Mouse (Mus musculus): Measurements from ENCODE around the gene Rfpl4. TPM values are rescaled to one million over a fixed set of nuclear protein-coding genes. Genes with fewer than 3 reads are reported as not detected.

The Rfpl4 gene
- polyA plus RNA-seq, 1 experiment from 2014 or later: not detected

DNA sequence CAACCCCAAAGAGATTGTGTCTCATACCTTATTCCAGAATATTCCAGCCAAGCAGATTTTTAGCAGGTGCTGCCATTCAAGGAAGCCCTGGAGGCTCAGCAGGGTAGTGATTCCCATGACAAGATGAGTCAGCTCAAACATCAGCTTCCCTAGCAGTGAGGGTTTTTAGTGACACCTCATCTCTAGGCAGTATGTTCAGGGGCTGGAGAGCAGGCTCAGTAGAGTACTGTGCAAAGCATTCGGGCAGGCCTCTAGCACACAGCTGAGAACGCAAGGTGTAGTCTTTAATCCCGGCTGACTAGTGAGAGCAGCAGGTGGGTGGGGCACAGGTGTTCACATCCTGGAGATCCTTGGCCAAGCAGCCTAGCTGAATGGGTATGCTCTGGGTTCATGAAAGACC is 17.0 kb downstream of the Rfpl4 start:
- 93% methylated on average over 3 of the region's 3 CpGs for WGBS
- Histone ChIP-seq H3K9me3 (ENCODE audit: control insufficient read depth, low read length) (no peaks in the 10 kb centered on the region), H3K4me3 (ENCODE audit: low read depth, low read length) (no peak overlapping the region), H3K27ac (ENCODE audit: low read depth, low read length) (no peak overlapping the region), H3K9ac (ENCODE audit: low read length) (no peak overlapping the region), H3K4me1 (ENCODE audit: control insufficient read depth, insufficient read depth, low read length) (no peaks in the 10 kb centered on the region), H3K27me3 (ENCODE audit: control insufficient read depth, insufficient read depth, low read length) (no peaks in the 10 kb centered on the region), H3K36me3 (ENCODE audit: control insufficient read depth, insufficient read depth, low read length) (peaks cover 17% of the 10 kb centered on the region), H3K4me2 (no peak overlapping the region)
- DNase-seq (ENCODE audit: low spot score, missing footprints): no peak
- no peak for ATAC-seq (ENCODE audit: low FRiP score)

DNA sequence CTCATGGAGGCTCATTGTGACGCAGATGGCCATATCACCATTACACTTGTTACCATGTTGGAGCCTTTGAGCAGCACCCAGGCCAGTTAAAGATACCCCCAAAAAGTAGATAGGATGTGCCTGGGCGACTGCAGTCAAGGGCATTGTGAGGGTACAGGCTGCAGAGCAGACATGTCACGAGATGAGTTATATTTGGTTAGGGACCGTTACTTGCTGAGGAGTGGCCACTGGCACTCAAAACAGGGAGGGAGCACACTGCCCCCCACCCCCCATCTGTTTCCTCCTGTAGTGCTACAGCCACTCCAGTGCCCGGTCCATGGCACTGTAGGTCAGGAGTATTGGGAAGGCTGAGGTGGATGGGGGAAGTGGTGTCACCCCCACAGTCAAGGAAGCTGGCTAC is 18.0 kb downstream of the Rfpl4 start:
- Histone ChIP-seq H3K4me1 (ENCODE audit: control insufficient read depth, insufficient read depth, low read length) (no peaks in the 10 kb centered on the region), H3K36me3 (ENCODE audit: control insufficient read depth, insufficient read depth, low read length) (peaks cover 23% of the 10 kb centered on the region), H3K9me3 (ENCODE audit: control insufficient read depth, low read length) (no peaks in the 10 kb centered on the region), H3K27ac (ENCODE audit: low read depth, low read length) (no peak overlapping the region), H3K9ac (ENCODE audit: low read length) (no peak overlapping the region), H3K4me3 (ENCODE audit: low read depth, low read length) (no peak overlapping the region), H3K4me2 (no peak overlapping the region), H3K27me3 (ENCODE audit: control insufficient read depth, insufficient read depth, low read length) (no peaks in the 10 kb centered on the region)
- WGBS: 99% methylated on average over 5 of the region's 5 CpGs
- no peak for DNase-seq (ENCODE audit: low spot score, missing footprints)
- no peak for ATAC-seq (ENCODE audit: low FRiP score)

DNA sequence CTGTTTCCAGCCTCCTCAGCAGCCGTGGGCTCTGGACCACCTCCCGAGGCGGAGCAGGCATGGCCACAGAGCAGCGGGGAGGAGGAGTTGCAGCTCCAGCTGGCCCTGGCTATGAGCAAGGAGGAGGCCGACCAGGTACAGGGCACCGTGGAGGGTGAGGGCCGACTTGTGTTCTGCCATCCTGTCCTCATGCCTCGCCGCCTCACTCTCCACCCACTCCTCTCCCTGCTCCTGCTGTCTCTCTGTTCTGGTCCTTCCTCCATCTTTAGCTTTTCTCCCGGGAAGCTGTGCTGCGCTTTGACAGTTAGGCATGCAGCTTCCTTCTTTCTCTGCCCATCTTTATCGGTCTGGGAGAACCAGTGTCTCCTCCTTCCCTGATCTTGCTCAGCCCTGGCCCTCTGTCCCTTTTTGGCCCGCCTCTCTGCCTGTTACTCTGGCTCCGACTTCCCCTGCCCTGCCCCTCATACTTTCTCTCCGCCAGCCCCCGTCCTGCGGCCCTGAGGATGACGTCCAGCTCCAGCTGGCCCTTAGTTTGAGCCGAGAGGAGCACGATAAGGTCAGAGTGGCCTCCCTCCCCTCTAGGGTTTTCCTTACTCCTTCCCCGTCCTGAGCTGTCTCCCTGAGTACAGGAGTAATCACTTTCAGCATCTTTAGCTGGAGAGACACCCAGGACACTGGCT is 23.8 kb downstream of the Rfpl4 start:
- Histone ChIP-seq H3K4me3 (ENCODE audit: low read depth, low read length) (no peak overlapping the region), H3K9ac (ENCODE audit: low read length) (no peak overlapping the region), H3K4me1 (ENCODE audit: control insufficient read depth, insufficient read depth, low read length) (no peaks in the 10 kb centered on the region), H3K36me3 (ENCODE audit: control insufficient read depth, insufficient read depth, low read length) (peaks cover 40% of the 10 kb centered on the region), H3K9me3 (ENCODE audit: control insufficient read depth, low read length) (no peaks in the 10 kb centered on the region), H3K27ac (ENCODE audit: low read depth, low read length) (no peak overlapping the region), H3K4me2 (no peak overlapping the region), H3K27me3 (ENCODE audit: control insufficient read depth, insufficient read depth, low read length) (no peaks in the 10 kb centered on the region)
- no peak for ATAC-seq (ENCODE audit: low FRiP score)
- 84% methylated on average over 21 of the region's 21 CpGs for WGBS
- DNase-seq (ENCODE audit: low spot score, missing footprints): no peak

DNA sequence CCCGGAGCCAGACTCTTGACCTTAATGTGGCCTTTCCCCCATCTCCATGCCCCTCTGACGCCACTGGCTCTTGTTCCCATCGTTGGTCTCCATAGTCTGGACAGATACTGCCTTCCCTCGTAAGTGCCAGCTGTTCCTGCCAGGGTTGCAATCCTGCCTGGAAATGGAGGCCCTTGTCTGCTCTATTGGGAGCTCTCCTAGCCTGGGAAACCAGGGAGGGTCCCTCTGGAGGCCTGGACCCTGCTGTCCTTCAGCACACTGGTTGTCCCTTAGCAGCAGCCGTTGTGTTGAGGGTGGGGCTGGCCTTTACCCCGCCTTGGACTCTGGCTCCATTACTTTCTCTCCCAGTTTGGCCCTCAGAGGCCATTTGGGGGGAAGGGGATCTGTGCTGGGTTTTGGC is 24.4 kb downstream of the Rfpl4 start:
- peaks cover 37% of the 10 kb centered on the region for H3K36me3 ChIP-seq (ENCODE audit: control insufficient read depth, insufficient read depth, low read length)
- 84% methylated on average over 6 of the region's 6 CpGs for WGBS
- DNase-seq (ENCODE audit: low spot score, missing footprints): no peak

DNA sequence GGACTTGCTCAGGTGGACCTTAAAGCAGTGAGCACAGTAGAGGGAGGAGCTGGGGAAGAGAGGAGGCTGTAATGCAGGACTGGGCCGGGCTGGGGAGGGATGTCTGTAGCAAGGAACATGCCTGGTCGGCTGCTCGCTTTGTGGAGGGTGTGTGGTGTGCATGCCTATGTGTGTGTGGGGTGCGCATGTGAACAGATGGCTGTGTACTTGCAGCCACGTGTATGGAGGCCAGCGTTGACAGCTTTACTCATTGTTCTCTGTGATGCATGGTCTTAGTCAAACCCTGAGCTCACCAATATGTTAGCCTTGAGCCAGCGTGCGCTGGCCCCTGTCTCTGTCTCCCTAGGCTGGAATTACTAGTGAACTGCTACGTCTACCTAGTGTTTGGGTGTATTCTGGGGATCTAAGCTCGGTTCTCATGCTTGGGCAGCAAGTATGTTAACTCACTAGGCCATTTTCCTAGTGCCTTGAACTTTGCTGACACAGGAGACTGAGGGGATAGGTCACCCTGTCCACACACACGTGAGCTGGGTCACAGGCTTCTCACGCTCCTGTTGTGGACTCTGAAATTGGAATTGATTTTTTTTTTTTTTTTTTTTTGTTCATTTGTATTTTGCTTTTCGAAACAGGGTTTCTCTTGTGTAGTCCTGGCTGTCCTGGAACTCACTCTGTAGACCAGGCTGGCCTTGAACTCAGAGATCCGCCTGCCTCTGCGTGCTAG is 25.6 kb downstream of the Rfpl4 start:
- H3K36me3 ChIP-seq (ENCODE audit: control insufficient read depth, insufficient read depth, low read length): peaks cover 37% of the 10 kb centered on the region
- H3K9ac ChIP-seq (ENCODE audit: low read length): no peak overlapping the region
- no peak overlapping the region for H3K4me2 ChIP-seq
- 92% methylated on average over 15 of the region's 15 CpGs for WGBS
- ATAC-seq (ENCODE audit: low FRiP score) (no peak; the same call in 1 of the 2 replicates), DNase-seq (ENCODE audit: low spot score, missing footprints) (no peak)
- H3K4me3 ChIP-seq (ENCODE audit: low read depth, low read length): no peak overlapping the region
- no peaks in the 10 kb centered on the region for H3K9me3 ChIP-seq (ENCODE audit: control insufficient read depth, low read length)
- H3K27ac ChIP-seq (ENCODE audit: low read depth, low read length): no peak overlapping the region
- H3K4me1 ChIP-seq (ENCODE audit: control insufficient read depth, insufficient read depth, low read length): no peaks in the 10 kb centered on the region
- no peaks in the 10 kb centered on the region for H3K27me3 ChIP-seq (ENCODE audit: control insufficient read depth, insufficient read depth, low read length)

More for the DNA sequence above, 24.4 kb downstream of the Rfpl4 start:
- Histone ChIP-seq H3K4me2 (no peak overlapping the region), H3K27ac (ENCODE audit: low read depth, low read length) (no peak overlapping the region), H3K4me3 (ENCODE audit: low read depth, low read length) (no peak overlapping the region), H3K27me3 (ENCODE audit: control insufficient read depth, insufficient read depth, low read length) (no peaks in the 10 kb centered on the region), H3K9me3 (ENCODE audit: control insufficient read depth, low read length) (no peaks in the 10 kb centered on the region), H3K4me1 (ENCODE audit: control insufficient read depth, insufficient read depth, low read length) (no peaks in the 10 kb centered on the region), H3K9ac (ENCODE audit: low read length) (no peak overlapping the region)
- ATAC-seq (ENCODE audit: low FRiP score): no peak

DNA sequence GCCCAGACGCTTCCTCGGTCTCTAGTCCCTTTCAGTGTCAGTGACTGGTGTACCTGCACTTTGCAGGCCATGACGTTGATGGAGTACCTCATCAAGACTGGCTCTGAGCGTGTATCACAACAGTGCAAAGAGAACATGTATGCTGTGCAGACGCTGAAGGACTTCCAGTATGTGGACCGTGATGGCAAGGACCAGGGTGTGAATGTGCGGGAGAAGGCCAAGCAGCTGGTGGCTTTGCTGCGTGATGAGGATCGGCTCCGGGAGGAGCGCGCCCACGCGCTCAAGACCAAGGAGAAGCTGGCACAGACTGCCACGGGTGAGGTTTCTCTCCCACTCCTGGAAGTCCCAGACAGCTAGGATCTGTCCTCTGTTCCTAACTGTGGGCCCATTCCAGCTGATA is 26.9 kb downstream of the Rfpl4 start:
- H3K9me3 ChIP-seq (ENCODE audit: control insufficient read depth, low read length): no peaks in the 10 kb centered on the region
- ATAC-seq (ENCODE audit: low FRiP score): no peak
- H3K36me3 ChIP-seq (ENCODE audit: control insufficient read depth, insufficient read depth, low read length): peaks cover 25% of the 10 kb centered on the region
- H3K27ac ChIP-seq (ENCODE audit: low read depth, low read length): no peak overlapping the region
- DNase-seq (ENCODE audit: low spot score, missing footprints): no peak
- H3K27me3 ChIP-seq (ENCODE audit: control insufficient read depth, insufficient read depth, low read length): no peaks in the 10 kb centered on the region
- H3K4me3 ChIP-seq (ENCODE audit: low read depth, low read length): no peak overlapping the region
- 95% methylated on average over 15 of the region's 15 CpGs for WGBS
- no peak overlapping the region for H3K9ac ChIP-seq (ENCODE audit: low read length)
- no peak overlapping the region for H3K4me2 ChIP-seq
- no peaks in the 10 kb centered on the region for H3K4me1 ChIP-seq (ENCODE audit: control insufficient read depth, insufficient read depth, low read length)

DNA sequence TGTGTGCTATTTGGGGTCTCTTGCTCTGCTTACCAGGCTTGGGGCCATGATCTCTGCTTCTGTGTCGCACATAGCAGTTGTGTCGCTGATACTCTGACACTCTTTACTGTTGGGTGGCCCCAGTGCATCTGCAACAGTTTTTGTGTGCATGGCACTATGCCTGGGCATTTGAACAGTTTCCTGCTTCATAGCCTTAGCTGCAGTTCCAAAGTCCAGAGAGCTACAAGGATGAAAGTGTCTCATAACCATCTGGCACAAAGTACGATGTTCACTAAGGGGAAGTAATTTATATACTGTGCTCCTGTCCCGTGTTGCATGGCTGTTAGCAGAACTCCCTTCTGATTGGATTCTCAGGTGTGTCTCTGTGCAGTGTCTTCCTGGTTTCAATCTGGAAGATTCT is 28.9 kb downstream of the Rfpl4 start:
- no peak for ATAC-seq (ENCODE audit: low FRiP score)
- Histone ChIP-seq H3K4me2 (no peak overlapping the region), H3K9me3 (ENCODE audit: control insufficient read depth, low read length) (no peaks in the 10 kb centered on the region), H3K27ac (ENCODE audit: low read depth, low read length) (no peak overlapping the region), H3K4me1 (ENCODE audit: control insufficient read depth, insufficient read depth, low read length) (no peaks in the 10 kb centered on the region), H3K9ac (ENCODE audit: low read length) (no peak overlapping the region), H3K4me3 (ENCODE audit: low read depth, low read length) (no peak overlapping the region), H3K27me3 (ENCODE audit: control insufficient read depth, insufficient read depth, low read length) (no peaks in the 10 kb centered on the region), H3K36me3 (ENCODE audit: control insufficient read depth, insufficient read depth, low read length) (peaks cover 19% of the 10 kb centered on the region)
- DNase-seq (ENCODE audit: low spot score, missing footprints): no peak
- WGBS: 92% methylated on average over 4 of the region's 4 CpGs

DNA sequence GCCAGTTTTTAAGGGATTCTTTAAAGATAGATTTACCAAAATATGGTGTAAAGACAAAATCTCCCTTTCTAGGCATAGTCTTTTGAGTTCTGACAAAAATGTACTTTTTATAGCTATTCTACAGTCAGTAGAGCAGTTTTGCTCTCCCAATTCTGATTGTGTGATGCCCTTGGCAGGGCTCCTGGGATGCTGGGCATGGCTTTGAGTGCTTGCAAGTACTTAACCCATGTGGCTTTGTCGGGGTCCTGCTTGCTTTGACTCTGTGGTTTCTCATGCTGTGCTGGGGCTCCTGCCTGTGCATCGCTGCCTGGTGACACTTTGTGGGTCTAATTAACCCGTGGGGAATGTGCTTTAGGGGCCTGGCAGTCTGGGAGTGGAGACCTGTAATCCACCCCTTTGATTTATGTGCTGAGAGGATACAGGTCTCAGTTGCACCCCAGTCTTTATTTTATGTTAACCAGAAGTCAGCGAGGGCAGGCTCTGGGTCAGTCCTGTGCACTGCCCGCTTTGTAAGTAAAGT is 29.8 kb downstream of the Rfpl4 start:
- H3K4me2 ChIP-seq: no peak overlapping the region
- H3K4me3 ChIP-seq (ENCODE audit: low read depth, low read length): no peak overlapping the region
- no peaks in the 10 kb centered on the region for H3K9me3 ChIP-seq (ENCODE audit: control insufficient read depth, low read length)
- WGBS: 80% methylated on average over 5 of the region's 5 CpGs
- no peak overlapping the region for H3K9ac ChIP-seq (ENCODE audit: low read length)
- H3K4me1 ChIP-seq (ENCODE audit: control insufficient read depth, insufficient read depth, low read length): peaks cover under 1% of the 10 kb centered on the region
- no peaks in the 10 kb centered on the region for H3K27me3 ChIP-seq (ENCODE audit: control insufficient read depth, insufficient read depth, low read length)
- ATAC-seq (ENCODE audit: low FRiP score) (no peak), DNase-seq (ENCODE audit: low spot score, missing footprints) (no peak)
- peaks cover 13% of the 10 kb centered on the region for H3K36me3 ChIP-seq (ENCODE audit: control insufficient read depth, insufficient read depth, low read length)
- H3K27ac ChIP-seq (ENCODE audit: low read depth, low read length): no peak overlapping the region

DNA sequence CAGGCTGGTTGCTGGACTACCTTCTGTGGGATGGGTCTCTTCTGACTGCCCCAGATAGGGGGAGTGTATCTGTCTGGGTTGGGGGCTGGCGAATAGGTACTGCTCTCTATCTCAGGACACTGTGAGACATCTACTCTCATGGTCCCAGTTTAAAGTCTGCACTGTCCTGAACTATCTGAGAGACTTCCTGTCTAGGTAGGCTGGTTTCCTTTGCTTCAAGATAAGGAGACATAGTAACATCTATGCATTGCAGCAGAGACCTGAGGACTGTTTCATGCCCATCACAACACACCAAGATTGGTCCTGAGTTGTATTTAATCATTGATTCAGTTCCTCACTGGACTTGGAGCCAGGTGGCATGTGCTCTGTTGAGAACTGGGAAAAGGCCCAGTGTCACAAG is 31.2 kb downstream of the Rfpl4 start:
- no peak overlapping the region for H3K4me3 ChIP-seq (ENCODE audit: low read depth, low read length)
- peaks cover 12% of the 10 kb centered on the region for H3K4me1 ChIP-seq (ENCODE audit: control insufficient read depth, insufficient read depth, low read length)
- H3K9me3 ChIP-seq (ENCODE audit: control insufficient read depth, low read length): no peaks in the 10 kb centered on the region
- H3K9ac ChIP-seq (ENCODE audit: low read length): no peak overlapping the region
- no peak overlapping the region for H3K27ac ChIP-seq (ENCODE audit: low read depth, low read length)
- ATAC-seq (ENCODE audit: low FRiP score) (no peak), DNase-seq (ENCODE audit: low spot score, missing footprints) (no peak)
- 100% methylated on average over 1 of the region's 1 CpGs for WGBS
- H3K4me2 ChIP-seq: no peak overlapping the region
- no peaks in the 10 kb centered on the region for H3K27me3 ChIP-seq (ENCODE audit: control insufficient read depth, insufficient read depth, low read length)
- peaks cover 13% of the 10 kb centered on the region for H3K36me3 ChIP-seq (ENCODE audit: control insufficient read depth, insufficient read depth, low read length)

Measured in midbrain, embryonic 11.5 days (tissue).